Mouse (Mus musculus) hematopoietic stem cell, adult 5-6 weeks (primary cell): ENCODE data around the gene Slc22a18. TPM values are rescaled to one million over a fixed set of nuclear protein-coding genes. Genes with fewer than 3 reads are reported as not detected.

Source experiments
- ATAC-seq, 2 experiments: fragments of 125-278 bp in 1 of 2; replicated peaks in 1 of 2; 2 replicates each; pipeline ENCODE4 v1.8.0; 2016 to 2017; ENCODE audit warnings: inconsistent platforms in 2 of 2, mild to moderate bottlenecking in 2 of 2, moderate number of reproducible peaks in 2 of 2, low read depth in 1 of 2, moderate TSS enrichment in 1 of 2; ENCODE audit not compliant: low FRiP score in 2 of 2, poor library complexity in 2 of 2, severe bottlenecking in 2 of 2, insufficient read depth in 1 of 2, low TSS enrichment in 1 of 2
- total RNA-seq: library from RNA; stranded (forward); fragments of 172-1452, 232-1000 nt; gene quantifications from 2 replicates; pipeline ENCODE4 v1.2.3, GENCODE M21; 2017

The Slc22a18 gene
- total RNA-seq, 1 experiment from 2014 or later: 3.9 TPM

DNA sequence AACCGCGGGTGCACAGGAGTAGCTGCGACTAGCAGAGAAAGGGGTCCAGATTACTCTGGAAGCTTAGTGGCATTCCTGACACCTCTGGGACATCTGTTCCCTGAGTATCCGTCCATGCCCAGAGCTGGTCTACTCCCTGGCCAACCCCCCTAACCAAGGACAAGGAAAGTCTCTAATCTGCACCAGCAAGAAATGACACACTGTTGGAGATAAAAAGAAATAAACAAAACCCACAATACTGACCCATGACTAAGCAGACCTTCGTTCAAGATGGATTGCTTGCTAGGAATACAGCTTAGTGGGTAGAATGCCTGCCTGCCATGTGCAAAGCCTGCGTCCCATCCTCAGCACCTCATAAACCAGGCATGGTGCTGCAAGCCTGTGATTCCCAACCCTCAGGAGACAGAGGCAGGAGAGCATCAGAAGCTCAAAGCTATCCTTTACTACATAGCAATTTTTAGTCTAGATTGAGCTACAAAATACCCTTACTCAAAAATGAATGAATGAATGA, 20.1 kb downstream of the Slc22a18 start:
- ATAC-seq: no peak

DNA sequence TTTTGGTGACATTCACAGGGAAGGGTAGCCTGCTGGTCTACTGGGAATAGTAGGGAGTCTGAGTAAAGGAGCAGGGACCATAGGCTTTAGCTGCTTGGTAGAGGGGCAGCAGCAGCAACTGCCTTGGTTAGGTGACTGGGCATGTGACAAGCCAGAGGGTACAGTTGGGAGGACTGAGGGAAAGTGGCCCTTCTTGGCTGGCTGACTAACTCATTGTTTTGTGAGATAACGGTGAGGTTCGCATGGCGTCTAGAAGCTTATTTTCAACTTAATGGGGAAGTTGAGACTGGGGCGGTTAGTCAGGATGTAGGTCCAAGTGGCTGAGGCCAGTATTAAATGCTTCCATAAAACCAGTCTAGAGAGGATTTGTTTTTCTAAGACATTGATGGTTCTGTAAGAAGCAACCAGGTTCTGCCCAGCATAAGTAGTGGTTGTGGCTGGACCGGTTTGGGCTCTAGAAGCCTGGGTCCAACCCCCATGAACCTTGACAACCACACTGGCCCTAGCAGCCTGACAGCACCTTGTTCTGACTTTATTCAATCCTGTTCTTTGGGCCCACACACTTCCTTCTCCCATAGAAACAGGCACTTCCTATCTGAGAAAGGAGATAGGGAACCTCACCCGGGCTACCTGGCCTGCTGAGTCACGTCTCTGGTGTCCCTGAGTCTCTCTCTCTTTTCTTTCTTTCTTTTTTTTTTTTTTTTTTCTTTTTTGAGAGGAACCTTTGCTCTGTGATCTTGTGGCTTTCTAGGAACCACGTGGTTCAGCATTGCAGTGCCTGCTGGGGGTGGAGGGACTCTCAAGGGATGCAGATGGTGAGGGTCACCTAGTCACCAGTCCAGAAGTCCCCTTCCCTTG, 21.8 kb downstream of the Slc22a18 start:
- peak; percentile 46 to 55 for ATAC-seq

DNA sequence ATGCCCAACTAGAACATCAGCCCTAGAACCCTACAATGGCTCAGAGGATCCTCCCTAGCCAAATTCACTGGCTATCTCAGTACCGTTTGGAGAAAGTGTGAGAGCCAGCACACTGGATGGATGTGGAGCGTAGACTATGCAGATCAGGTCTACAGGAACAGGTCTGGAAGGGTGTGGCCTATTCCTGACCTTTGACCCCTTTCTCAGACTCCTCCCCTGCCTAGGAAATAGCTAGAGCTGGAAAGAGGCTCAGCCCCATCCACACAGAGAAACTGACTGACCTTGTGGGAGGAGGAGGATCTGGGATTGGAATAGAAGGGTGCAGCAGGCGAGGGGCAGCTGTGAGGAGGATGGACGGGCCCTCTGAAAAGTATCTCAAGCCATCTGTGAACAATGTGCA, 25.0 kb downstream of the Slc22a18 start:
- no peak for ATAC-seq

DNA sequence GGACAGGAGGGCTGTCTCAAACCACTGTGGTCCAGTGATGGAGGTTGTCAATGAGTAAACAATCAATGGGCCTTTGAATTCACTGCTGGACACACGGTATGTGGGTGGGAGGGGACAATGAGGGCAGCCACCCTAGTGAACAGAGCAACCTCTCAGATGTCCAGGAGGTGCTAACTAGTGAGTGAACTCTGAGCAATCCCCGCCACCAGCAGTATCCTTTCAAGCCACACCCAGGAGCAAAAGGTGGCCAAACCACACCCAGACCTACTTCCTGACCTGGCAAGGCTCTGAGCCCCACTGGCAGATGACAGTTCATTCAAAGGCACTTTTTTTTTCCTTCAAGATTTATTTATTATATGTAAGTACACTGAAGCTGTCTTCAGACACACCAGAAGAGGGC, 27.4 kb downstream of the Slc22a18 start:
- no peak for ATAC-seq

DNA sequence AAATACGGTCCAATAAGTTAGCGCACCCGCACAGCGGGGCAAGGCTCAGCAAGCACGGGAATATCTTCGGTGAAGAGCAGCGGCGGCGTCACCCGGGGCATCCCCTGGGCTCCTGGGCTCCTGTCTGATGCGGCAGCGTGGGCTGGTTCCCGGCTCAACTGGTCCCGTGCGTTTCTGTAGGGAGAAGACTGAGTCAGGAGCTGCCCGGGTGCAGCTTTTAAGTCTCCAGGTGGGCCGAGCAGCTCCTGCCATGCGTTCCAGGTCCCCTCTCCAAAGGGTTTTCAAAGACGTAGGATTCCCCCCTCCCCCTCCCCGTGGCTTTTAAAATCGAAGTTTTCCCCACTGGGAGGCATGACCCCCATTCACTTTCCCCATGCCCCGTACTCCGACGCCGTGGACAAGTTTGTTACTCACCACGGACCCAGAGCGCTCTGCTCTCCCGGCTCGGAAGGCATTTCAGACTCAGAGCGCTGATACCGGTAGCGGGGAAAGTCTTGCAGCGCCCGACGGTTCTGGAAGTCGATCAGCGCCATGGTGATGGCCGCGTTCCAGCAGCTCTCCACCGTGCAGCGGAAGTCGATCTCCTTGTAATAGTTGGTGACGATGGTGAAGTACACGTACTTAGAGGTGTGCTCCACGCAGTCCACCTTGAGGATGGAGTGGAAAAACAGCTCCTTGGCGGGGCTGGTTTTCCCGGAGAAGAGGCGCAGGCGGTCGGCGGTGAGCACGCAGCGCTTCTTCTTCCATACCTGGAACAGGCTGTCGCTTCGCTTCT, 28.3 kb downstream of the Slc22a18 start:
- peak in 1 of 2 experiments; percentile 17; a peak in 2 of 4 replicates for ATAC-seq

DNA sequence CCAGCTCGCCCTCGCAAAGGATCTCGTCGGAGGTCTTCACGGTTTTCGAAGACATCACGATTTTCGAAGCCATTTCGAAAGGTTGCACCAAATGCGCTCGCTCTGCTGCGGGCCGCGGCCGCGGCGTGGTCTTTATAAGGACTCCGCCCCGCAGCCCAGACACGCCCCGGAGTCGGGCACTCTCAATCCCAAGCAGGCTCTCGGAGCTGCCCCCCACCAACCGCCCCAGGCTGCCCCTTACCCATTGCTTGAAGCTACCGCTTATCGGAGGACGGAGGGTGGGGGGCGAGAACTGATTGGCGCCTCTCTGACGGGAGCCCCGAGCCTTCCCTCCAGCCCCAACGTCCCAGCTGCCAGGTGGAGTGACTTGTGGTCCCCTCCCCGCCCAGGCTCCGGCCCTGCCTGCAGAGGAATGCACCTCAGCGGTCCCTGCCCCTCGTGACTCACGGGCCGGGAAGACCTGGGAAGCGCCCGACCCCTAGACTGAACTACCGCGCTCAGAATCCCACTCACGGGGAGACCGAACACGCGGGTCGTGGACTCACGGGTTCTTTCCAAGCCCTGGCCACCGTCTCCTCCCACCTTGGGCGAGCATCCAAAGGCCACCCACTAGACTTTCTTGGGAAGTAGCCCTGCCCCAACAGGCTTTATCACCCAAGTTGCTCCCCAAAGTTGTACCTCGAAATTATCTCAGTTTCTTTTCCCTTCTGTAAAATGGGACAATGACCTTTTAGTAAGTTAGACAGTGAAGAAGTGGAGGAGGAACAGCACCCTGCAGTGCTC, 29.1 kb downstream of the Slc22a18 start, which contains the start of gene Phlda2:
Gene Phlda2 (minus strand): TSS at position 733 of the 783 bp plus-strand sequence.
- ATAC-seq: peak; percentile 17 to 28; a peak in 1 of 4 replicates

DNA sequence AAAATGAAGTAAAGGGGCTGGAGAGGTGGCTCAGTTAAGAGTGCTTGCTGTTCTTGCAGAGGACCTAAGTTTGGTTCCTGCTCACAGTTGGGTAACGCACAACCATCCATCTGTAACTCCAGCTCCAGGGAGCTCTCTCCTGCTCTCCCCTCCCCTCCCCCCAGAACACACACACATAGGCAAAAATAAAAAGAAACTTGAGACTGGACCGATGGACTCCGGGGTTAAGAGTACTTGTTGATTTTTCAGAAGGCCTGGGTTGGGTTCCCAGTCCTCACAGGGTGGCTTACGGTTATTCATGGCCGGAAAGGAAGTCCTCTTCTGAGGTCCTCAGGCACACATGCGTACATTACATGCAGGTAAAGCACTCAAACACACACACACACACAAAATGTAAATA, 30.4 kb downstream of the Slc22a18 start:
- ATAC-seq: no peak

DNA sequence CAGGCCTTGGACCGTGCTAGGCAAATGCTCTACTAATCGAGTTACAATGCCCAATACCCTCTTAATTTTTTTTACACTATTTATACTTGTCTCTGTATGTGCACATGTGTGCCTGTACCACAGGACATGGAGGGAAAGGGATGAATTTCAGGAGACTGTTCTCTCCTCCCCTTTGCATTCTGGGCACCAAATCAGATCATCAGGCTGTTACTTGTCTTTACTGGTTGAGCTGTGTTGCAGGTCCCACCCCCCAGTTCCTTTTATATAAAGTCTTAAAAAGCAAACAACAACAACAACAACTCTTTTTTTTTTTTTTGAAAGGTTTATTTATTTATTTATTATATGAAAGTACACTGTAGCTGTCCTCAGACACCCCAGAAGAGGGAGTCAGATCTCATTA, 31.9 kb downstream of the Slc22a18 start:
- ATAC-seq: no peak

DNA sequence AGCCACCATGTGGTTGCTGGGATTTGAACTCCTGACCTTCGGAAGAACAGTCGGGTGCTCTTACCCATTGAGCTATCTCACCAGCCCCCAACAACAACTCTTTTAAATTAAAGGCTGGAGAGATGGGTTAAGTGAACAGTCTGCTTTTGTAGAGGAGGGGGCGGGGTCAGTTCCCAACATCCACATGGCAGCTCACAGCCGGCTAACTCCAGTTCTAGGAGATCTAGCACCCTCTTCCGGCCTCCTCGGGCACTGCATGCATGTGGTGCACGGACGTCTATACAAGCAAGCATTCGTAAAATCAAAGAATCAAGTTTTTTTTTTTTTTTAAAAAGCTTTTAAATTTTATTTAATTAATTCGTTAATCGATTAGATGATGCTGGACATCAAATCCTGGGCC, 32.3 kb downstream of the Slc22a18 start:
- ATAC-seq: peak; percentile 47 to 58; a peak in 2 of 4 replicates

DNA sequence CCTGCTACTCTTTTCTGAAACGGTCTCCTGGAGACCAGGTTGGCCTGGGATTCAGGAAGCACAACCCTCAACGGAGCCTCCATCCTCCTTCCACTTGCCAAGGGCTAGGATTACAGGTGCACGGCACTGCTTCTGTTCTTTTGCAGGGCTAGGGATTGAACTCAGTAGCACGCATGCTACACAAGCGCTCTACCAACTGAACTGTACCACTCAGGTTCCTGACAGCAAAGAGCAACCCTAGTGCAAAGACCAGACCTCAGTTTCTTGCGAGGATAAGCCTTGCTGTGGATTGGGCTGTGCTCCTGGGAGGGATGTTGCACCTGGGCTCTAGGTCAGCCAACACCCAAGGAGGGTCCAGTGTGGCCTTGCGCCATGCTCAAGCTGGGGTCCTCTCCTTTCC, 32.7 kb downstream of the Slc22a18 start:
- no peak for ATAC-seq

DNA sequence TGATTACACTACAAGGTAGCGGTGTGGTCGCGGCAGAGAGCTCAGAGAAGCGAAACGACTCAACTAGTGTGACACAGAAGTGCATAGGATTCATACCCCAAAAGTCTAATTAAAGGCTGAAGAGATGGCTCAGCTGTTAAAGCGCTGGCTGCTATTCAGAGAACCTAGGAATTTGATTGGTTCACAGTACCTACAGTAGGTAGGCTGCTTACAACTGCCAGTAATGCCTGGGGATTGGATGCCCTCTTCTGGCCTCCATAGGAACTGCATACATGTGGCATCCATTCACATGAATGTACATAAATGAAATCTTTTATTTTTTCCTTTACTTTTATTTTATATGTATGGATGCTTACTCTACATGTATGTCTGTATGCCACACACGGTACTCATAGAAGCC, 33.1 kb downstream of the Slc22a18 start:
- ATAC-seq: peak in 1 of 2 experiments; percentile 29; a peak in 1 of 4 replicates

DNA sequence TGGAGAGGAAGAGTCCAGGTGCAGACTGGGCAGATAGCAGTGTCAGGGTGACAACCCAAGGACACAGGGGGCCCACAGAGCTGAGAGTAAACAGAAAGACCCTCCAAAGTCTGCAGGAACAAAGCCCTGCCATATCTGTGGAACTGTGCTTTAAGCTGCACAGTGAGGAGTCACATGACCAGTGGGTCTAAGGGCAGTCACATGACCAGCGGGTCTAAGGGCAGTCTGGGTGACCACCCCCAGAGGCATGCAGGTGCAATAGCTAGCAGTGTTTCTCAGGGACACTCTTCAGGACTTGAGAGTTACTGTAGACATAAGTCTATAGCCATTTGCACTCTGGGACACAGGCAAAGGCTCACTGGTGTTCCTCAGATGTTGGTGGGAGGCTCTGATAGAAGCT, 36.0 kb downstream of the Slc22a18 start:
- ATAC-seq: no peak

DNA sequence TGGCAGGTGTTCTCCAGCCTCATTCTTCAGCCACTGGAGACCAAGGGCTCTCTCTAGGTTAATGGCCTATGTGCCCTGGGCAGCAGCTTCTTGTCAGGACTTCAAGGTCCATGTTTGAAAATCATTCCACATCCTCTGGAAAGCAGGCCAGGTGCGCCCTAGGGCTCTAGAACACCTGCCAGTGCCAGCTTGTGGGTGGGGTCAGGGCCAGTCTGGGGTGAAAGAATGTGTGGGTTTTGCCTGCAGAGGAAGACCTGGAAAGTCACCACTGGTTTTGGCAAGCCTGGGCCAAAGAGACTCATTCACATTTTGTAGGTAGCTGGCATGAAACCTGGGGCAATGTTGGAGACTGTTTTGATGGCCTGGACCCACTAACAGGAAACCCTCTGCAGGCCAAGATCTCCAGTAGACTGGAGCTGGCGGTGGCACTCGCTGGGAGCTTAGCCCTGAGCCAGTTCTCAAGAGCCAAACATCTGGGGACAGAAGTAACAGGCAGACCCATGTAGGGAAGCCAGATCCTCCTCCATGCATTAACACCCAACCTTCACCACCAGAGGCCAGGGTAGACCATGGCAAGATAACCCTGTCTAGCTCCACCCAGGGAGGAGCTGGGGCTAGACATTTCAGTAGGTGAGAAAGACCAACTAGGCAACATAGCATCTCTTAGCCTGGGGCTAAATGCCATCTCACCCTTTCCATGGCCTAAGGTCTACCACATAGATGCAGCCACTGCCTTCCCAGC, 37.2 kb downstream of the Slc22a18 start:
- ATAC-seq: no peak

DNA sequence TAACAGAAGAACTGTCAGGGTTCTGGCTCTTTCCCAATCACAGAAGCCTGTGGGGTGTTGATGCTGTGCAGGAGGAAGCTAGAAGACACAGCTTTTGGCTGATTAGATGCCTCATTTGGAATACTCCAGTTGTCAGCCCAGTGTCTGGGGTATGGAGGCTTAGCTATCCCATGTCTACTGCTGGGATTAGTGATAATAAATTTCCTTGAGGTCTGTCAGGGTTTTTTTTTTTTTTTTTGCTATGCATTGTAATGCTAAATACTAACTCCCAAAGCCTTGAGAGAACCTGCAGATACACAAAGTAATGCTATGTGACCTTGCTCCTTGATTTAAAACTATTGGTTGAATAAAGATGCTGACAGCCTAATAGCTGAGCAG, 37.8 kb downstream of the Slc22a18 start:
- ATAC-seq: no peak

DNA sequence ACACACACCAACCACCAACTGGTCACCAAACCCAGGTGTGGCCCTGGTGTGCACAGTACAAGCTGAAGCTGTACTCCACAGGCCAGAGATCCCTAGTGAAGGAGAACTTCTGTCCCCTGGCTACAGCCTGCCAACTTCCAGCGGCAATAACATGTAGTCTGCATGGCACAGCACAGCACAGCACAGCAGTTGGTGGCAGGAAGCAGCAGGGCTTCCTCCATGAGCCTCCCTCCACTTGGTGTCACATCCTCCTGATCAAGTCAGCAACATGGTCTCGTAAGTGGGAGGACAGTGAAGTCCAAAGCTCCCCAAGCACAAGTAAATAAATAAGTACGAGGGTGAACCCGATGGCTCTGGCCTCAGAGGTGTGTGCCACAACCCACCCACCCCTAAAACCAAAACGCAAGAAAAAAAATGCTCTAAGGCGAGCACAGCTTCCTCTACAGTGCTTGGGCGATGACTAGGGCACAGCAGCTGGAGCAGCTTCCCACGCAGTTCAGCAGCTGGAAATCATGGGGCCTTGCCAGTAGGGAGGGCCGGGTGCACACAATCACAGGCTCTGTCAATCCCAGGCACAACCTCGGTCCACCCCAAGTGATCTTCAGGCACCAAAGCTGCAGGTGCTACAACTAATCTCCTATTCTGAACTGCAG, 40.4 kb downstream of the Slc22a18 start:
- peak; percentile 71 to 83 for ATAC-seq

DNA sequence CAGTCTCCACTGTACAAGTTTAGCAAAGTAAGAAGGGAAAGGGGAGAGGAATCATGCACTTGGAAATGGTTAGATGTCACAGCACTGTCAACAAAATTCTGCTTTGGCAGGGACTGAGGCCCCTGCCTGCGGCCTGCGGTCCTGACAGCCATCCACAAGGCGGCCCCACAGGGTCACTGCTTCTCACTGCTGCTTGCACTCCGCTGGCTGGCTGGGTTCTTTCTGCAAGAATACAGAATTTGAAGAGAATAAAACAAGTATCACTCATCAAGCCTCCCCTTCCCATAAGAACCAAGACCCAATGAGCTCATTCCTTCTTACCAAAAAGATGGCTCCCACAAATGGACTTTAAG, 40.9 kb downstream of the Slc22a18 start:
- ATAC-seq: no peak
